Mouse (Mus musculus): Measurements from ENCODE around the gene Nmur1. TPM values are rescaled to one million over a fixed set of nuclear protein-coding genes. Genes with fewer than 3 reads are reported as not detected.

Gene Nmur1
- polyA plus RNA-seq, 1 experiment from 2014 or later: not detected

GRCm38 (mm10) chr1:86438501-86438900, 12.5 kb upstream of the Nmur1 start:
- Histone ChIP-seq H3K9me3 (ENCODE audit: low read length) (no peaks in the 10 kb centered on the region), H3K9ac (replicated peaks) (no peak overlapping the region), H3K4me1 (ENCODE audit: insufficient read depth) (peaks cover 60% of the 10 kb centered on the region), H3K27ac (ENCODE audit: low read depth) (no peak overlapping the region), H3K36me3 (replicated peaks; ENCODE audit: insufficient read depth, low read length) (no peaks in the 10 kb centered on the region), H3K4me3 (ENCODE audit: low read depth, low read length) (no peak overlapping the region), H3K4me2 (ENCODE audit: low read depth, low read length) (no peak overlapping the region), H3K27me3 (ENCODE audit: insufficient read depth, low read length) (no peaks in the 10 kb centered on the region)
- TF ChIP-seq CTCF (IDR thresholded peaks at IDR 0.05; ENCODE audit: low read depth): peak; percentile 57
- TF ChIP-seq EP300 (IDR thresholded peaks at IDR 0.05; ENCODE audit: low read depth): no peak
- ATAC-seq (no peak), DNase-seq (no peak)
- WGBS (ENCODE audit: insufficient replicate concordance): 71% methylated on average over 2 of the region's 2 CpGs

- no peak overlapping the region for H3K4me3 ChIP-seq (ENCODE audit: low read depth, low read length)
- no peaks in the 10 kb centered on the region for H3K36me3 ChIP-seq (replicated peaks; ENCODE audit: insufficient read depth, low read length)
- 35% methylated on average over 6 of the region's 6 CpGs for WGBS (ENCODE audit: insufficient replicate concordance)
- no peaks in the 10 kb centered on the region for H3K9me3 ChIP-seq (ENCODE audit: low read length)
- DNase-seq (no peak), ATAC-seq (no peak)
- TF ChIP-seq EP300 (IDR thresholded peaks at IDR 0.05; ENCODE audit: low read depth) (no peak), CTCF (IDR thresholded peaks at IDR 0.05; ENCODE audit: low read depth) (no peak)
- H3K27ac ChIP-seq (ENCODE audit: low read depth): no peak overlapping the region
- peaks cover 60% of the 10 kb centered on the region for H3K4me1 ChIP-seq (ENCODE audit: insufficient read depth)
- no peaks in the 10 kb centered on the region for H3K27me3 ChIP-seq (ENCODE audit: insufficient read depth, low read length)
- no peak overlapping the region for H3K4me2 ChIP-seq (ENCODE audit: low read depth, low read length)
- H3K9ac ChIP-seq (replicated peaks): no peak overlapping the region
Measured at GRCm38 (mm10) chr1:86438014-86438319, 11.9 kb upstream of the Nmur1 start.

GRCm38 (mm10) chr1:86437219-86438013, 11.4 kb upstream of the Nmur1 start:
- Histone ChIP-seq H3K4me3 (ENCODE audit: low read depth, low read length) (no peak overlapping the region), H3K9me3 (ENCODE audit: low read length) (no peaks in the 10 kb centered on the region), H3K9ac (replicated peaks) (no peak overlapping the region), H3K4me2 (ENCODE audit: low read depth, low read length) (no peak overlapping the region), H3K4me1 (ENCODE audit: insufficient read depth) (peaks cover 57% of the 10 kb centered on the region), H3K36me3 (replicated peaks; ENCODE audit: insufficient read depth, low read length) (no peaks in the 10 kb centered on the region), H3K27ac (ENCODE audit: low read depth) (no peak overlapping the region), H3K27me3 (ENCODE audit: insufficient read depth, low read length) (no peaks in the 10 kb centered on the region)
- DNase-seq (no peak), ATAC-seq (no peak)
- WGBS (ENCODE audit: insufficient replicate concordance): 51% methylated on average over 9 of the region's 9 CpGs
- TF ChIP-seq CTCF (IDR thresholded peaks at IDR 0.05; ENCODE audit: low read depth) (no peak), EP300 (IDR thresholded peaks at IDR 0.05; ENCODE audit: low read depth) (no peak)

GRCm38 (mm10) chr1:86435302-86435821, 9.3 kb upstream of the Nmur1 start:
- H3K4me1 ChIP-seq (ENCODE audit: insufficient read depth): peaks cover 46% of the 10 kb centered on the region
- no peaks in the 10 kb centered on the region for H3K36me3 ChIP-seq (replicated peaks; ENCODE audit: insufficient read depth, low read length)
- H3K4me3 ChIP-seq (ENCODE audit: low read depth, low read length): no peak overlapping the region
- peak overlapping the region; percentile 97 for H3K27ac ChIP-seq (ENCODE audit: low read depth)
- ATAC-seq (no peak), DNase-seq (no peak)
- TF ChIP-seq EP300 (IDR thresholded peaks at IDR 0.05; ENCODE audit: low read depth) (no peak), CTCF (IDR thresholded peaks at IDR 0.05; ENCODE audit: low read depth) (no peak)
- 56% methylated on average over 13 of the region's 13 CpGs for WGBS (ENCODE audit: insufficient replicate concordance)
- H3K27me3 ChIP-seq (ENCODE audit: insufficient read depth, low read length): no peaks in the 10 kb centered on the region
- no peaks in the 10 kb centered on the region for H3K9me3 ChIP-seq (ENCODE audit: low read length)
- H3K9ac ChIP-seq (replicated peaks): peak overlapping the region; percentile 17; the same call in 1 of the 2 replicates
- H3K4me2 ChIP-seq (ENCODE audit: low read depth, low read length): peak overlapping the region; percentile 92

GRCm38 (mm10) chr1:86434439-86435201, 8.6 kb upstream of the Nmur1 start:
- no peaks in the 10 kb centered on the region for H3K9me3 ChIP-seq (ENCODE audit: low read length)
- H3K4me3 ChIP-seq (ENCODE audit: low read depth, low read length): peak overlapping the region; percentile 67
- H3K4me1 ChIP-seq (ENCODE audit: insufficient read depth): peaks cover 39% of the 10 kb centered on the region
- H3K36me3 ChIP-seq (replicated peaks; ENCODE audit: insufficient read depth, low read length): no peaks in the 10 kb centered on the region
- peak overlapping the region; percentile 82 for H3K9ac ChIP-seq (replicated peaks)
- ATAC-seq: peak; percentile 96
- peak; percentile 100 for DNase-seq
- H3K27ac ChIP-seq (ENCODE audit: low read depth): peak overlapping the region; percentile 97
- WGBS (ENCODE audit: insufficient replicate concordance): 7% methylated on average over 29 of the region's 46 CpGs
- TF ChIP-seq EP300 (IDR thresholded peaks at IDR 0.05; ENCODE audit: low read depth): no peak
- TF ChIP-seq CTCF (IDR thresholded peaks at IDR 0.05; ENCODE audit: low read depth): no peak
- H3K27me3 ChIP-seq (ENCODE audit: insufficient read depth, low read length): no peaks in the 10 kb centered on the region
- H3K4me2 ChIP-seq (ENCODE audit: low read depth, low read length): peak overlapping the region; percentile 92

- TF ChIP-seq EP300 (IDR thresholded peaks at IDR 0.05; ENCODE audit: low read depth) (no peak), CTCF (IDR thresholded peaks at IDR 0.05; ENCODE audit: low read depth) (no peak)
- DNase-seq (no peak), ATAC-seq (peak; percentile 65)
- peaks cover 39% of the 10 kb centered on the region for H3K4me1 ChIP-seq (ENCODE audit: insufficient read depth)
- H3K27ac ChIP-seq (ENCODE audit: low read depth): peak overlapping the region; percentile 97
- H3K9me3 ChIP-seq (ENCODE audit: low read length): no peaks in the 10 kb centered on the region
- H3K27me3 ChIP-seq (ENCODE audit: insufficient read depth, low read length): no peaks in the 10 kb centered on the region
- peak overlapping the region; percentile 82 for H3K9ac ChIP-seq (replicated peaks)
- H3K4me2 ChIP-seq (ENCODE audit: low read depth, low read length): peak overlapping the region; percentile 92
- 3% methylated on average over 10 of the region's 12 CpGs for WGBS (ENCODE audit: insufficient replicate concordance)
- no peaks in the 10 kb centered on the region for H3K36me3 ChIP-seq (replicated peaks; ENCODE audit: insufficient read depth, low read length)
- peak overlapping the region; percentile 67 for H3K4me3 ChIP-seq (ENCODE audit: low read depth, low read length)
Measured at GRCm38 (mm10) chr1:86434001-86434400, 8.0 kb upstream of the Nmur1 start.
